Mouse (Mus musculus) myocyte (in vitro differentiated cells): ENCODE results near the gene Psmc6.

Source experiments
- CEBPB ChIP-seq: IDR thresholded peaks from 2 replicates; pipeline ENCODE4 v1.6.1; 2011; ENCODE audit warnings: mild to moderate bottlenecking, moderate library complexity; ENCODE audit not compliant: poor library complexity, insufficient read depth, severe bottlenecking
- MAX ChIP-seq: IDR thresholded peaks from one replicate; pipeline ENCODE4 v1.6.1; 2011; ENCODE audit warnings: low read depth, mild to moderate bottlenecking, control low read depth
- MYOD1 ChIP-seq, 3 experiments: IDR thresholded peaks; one replicate each; pipeline ENCODE4 v1.6.1; 2011; ENCODE audit warnings: control low read depth in 2 of 3, low read depth in 2 of 3, mild to moderate bottlenecking in 2 of 3, moderate library complexity in 1 of 3; ENCODE audit not compliant: insufficient read length in 2 of 3, control insufficient read depth in 1 of 3
- MYOG ChIP-seq, 3 experiments: IDR thresholded peaks; one replicate each; pipeline ENCODE4 v1.6.1; 2011; ENCODE audit warnings: control low read depth in 2 of 3, low read depth in 2 of 3, mild to moderate bottlenecking in 2 of 3; ENCODE audit not compliant: insufficient read length in 2 of 3, control insufficient read depth in 1 of 3, insufficient read depth in 1 of 3
- POLR2A ChIP-seq: IDR thresholded peaks from one replicate; pipeline ENCODE4 v1.6.1; 2011; ENCODE audit warnings: low read depth, mild to moderate bottlenecking, control low read depth, moderate library complexity; ENCODE audit not compliant: insufficient read length
- REST ChIP-seq: IDR thresholded peaks from one replicate; pipeline ENCODE4 v1.6.1; 2011; ENCODE audit warnings: mild to moderate bottlenecking, control low read depth, moderate library complexity; ENCODE audit not compliant: insufficient read depth, insufficient read length
- SRF ChIP-seq: IDR thresholded peaks from one replicate; pipeline ENCODE4 v1.6.1; 2011; ENCODE audit warnings: low read depth; ENCODE audit not compliant: control insufficient read depth, insufficient read length
- TCF12 ChIP-seq: IDR thresholded peaks from one replicate; pipeline ENCODE4 v1.6.1; 2011; ENCODE audit warnings: mild to moderate bottlenecking, control low read depth; ENCODE audit not compliant: poor library complexity, insufficient read depth, severe bottlenecking
- TCF3 ChIP-seq: IDR thresholded peaks from one replicate; pipeline ENCODE4 v1.6.1; 2011; ENCODE audit warnings: low read depth, control low read depth; ENCODE audit not compliant: insufficient read length

GRCm38 (mm10) chr14:45322450-45322849, 7.1 kb upstream of the Psmc6 start:
- TF ChIP-seq POLR2A (no peak), REST (no peak), CEBPB (no peak), MYOG (IDR thresholded peaks at IDR 0.05; ENCODE audit: control insufficient read depth in 1 of 3, insufficient read depth in 1 of 3, insufficient read length in 2 of 3, low read depth in 2 of 3) (no peak), SRF (no peak), TCF3 (no peak), MAX (no peak), MYOD1 (IDR thresholded peaks at IDR 0.05; ENCODE audit: control insufficient read depth in 1 of 3, insufficient read length in 2 of 3, low read depth in 2 of 3) (no peak), TCF12 (no peak)
